Mouse (Mus musculus): ENCODE data around the gene Gm614. TPM values are rescaled to one million over a fixed set of nuclear protein-coding genes. Genes with fewer than 3 reads are reported as not detected.

Gm614 gene
- total RNA-seq (2021): not detected

- intact Hi-C loops (cut with DNase I): no loop called here
- no peak for DNase-seq (ENCODE audit: low spot score)
These were observed at the start of gene Gm614 for GRCm38 (mm10) chrX:101263892-101264291. Gene Gm614, minus strand, starts transcription at chrX:101263992.

DNA sequence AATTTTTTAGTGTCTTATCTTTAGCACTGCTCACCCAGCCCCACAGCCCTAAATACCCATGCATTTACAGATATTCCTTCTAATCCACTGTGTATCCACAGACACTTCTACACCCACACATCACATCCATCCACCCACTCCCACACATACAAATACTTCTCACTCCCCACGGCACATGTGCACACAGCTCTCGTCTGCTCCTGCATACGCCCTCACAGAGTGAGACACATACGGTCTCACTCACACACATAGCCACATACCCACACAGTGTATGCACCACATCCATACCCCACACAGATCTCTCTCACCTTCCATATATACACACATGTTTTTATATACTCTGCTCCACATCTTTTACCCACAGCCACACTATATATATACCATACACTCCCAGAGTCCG is 45.5 kb upstream of the Gm614 start:
- DNase-seq (ENCODE audit: low spot score): no peak
- intact Hi-C loops (cut with DNase I): no loop called here

DNA sequence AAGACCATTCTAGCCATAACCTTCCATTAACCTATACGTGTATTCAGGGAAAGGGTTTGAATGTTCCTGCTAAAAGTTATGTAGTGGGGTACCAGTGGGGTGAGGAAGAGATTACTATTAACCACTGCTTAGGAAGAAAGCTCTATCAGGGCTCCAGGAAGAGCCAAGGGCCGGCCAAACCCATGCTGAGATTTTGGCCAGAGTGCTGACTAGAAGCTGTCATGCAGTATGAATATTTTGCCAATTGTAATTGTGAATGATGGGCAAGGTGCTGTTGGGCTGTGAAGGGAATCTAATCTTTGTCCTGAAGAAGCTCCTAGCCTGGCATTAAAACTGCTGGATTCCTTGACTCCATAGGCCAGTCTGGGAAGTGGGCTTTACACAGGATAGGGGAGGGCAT is 40.9 kb upstream of the Gm614 start:
- intact Hi-C loops (cut with DNase I): no loop called here
- DNase-seq (ENCODE audit: low spot score): no peak

- no peak for DNase-seq (ENCODE audit: low spot score)
- intact Hi-C loops (cut with DNase I): no loop called here
These were observed 37.9 kb upstream of the Gm614 start for GRCm38 (mm10) chrX:101301654-101302053.

DNA sequence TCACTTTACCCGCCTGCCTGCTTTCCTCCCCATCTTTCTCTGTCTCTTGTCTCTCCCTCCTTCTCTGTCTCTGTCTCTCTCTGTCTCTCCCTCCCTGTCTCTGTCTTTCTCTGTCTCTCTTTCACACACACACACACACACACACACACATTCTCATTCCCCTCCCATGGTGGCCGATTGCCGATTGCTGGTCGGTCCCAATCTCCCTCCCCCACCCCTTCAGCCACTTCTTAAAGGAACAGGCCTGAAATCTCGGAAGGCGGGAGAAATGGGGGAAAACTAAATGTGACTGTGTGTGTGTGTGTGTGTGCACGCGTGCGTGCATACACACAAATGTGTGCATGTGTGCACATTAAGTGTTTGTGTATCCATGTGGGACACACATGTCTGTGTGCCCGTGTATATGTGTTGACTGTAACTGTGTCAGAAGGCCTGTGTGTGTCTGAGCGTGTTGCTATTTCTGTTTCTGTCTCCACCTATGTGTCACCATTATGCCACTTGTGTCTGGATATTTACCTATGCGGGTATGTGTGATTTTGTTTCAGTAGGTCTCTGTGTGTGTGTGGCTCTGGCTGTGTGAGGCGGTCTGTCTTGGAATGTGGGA is 36.7 kb upstream of the Gm614 start:
- intact Hi-C loops (cut with DNase I): no loop called here
- no peak for DNase-seq (ENCODE audit: low spot score)

DNA sequence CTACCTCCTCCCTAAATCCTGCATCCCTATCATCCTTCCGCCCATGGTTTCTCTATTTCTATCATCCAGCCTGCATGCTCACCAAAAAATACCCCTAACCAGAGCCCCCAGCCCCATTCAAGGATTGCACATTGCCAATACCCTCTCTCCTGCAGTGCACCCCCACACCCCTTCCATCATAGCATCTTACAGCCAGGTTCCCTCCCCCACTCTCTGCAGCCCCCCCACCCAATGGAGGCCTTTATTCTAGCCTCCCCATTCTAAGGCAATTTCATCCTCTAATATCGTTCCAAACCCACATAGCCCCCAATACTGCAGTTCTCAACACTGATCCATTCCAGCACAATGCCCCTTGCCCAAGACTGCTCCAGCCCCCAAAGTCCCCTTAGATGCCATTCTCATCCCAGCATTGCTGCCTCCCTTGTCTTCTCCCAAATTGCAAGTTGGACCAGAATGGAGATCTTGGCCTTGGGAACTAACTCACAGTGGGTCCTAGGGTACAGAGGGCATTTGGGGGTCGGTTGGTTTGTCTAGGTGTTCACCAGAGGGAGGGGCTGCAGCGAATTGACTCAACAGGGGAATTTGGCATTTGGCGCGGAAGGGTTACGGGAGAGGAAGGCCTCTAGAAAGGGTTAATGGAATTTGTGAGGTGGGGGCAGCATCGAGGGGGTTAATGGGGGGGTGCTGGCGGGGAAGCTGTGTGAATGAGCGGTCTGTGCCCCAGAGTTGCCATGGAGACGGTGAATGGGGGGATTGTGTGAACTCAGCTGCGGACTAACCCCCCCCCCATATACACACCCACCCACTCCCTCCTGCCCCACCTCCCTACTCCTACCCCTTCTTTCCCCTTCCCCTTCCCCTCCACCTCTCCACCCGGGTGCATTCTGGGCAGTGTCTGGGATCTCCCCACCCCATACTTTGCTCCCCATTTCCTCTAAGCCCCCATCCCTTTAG is 36.0 kb upstream of the Gm614 start:
- DNase-seq (ENCODE audit: low spot score): no peak
- intact Hi-C loops (cut with DNase I): no loop called here

DNA sequence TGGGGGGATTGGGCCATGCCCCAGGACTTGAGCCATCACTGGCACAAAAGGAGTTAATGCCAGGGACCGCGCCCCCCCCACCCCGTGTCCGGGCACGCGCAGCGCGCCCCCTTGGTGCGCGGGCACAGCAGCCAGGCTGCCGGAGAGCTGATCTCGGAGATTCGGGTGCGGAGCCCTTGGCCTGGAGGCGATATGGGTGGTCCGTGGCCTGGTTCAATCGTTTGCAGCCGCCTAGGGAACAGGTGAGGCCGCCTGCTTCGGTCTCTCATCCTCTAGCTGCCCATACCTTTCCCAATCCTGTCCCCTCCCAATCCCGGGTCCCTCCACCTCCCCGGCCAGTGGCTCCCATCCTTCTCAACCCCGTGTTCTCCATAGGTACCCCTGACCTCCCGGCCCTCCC is 35.3 kb upstream of the Gm614 start, which contains the start of gene Nlgn3:
TSS of gene Nlgn3 (plus strand) at position 114 of the 400 bp plus-strand sequence.
- intact Hi-C loops (cut with DNase I): no loop called here
- DNase-seq (ENCODE audit: low spot score): no peak

DNA sequence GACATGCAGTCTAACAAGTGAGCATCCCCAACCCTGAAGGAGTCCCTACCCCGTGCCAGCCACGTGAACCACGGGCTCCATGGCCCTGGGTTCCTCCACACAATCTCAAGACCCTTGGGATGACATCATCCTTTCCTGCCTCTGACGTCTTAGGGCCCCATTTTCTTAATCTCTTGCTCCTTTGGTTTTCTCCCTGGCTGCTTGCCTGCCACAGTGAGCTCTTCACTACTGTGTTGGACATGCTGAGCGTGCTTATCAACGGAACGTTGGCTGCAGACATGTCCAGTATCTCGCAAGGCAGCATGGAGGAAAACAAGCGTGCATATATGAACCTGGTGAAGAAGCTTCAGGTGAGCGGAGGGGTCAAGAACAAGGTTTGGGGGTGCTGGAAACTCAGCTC is 26.3 kb upstream of the Gm614 start:
- no peak for DNase-seq (ENCODE audit: low spot score)
- intact Hi-C loops (cut with DNase I): no loop called here

DNA sequence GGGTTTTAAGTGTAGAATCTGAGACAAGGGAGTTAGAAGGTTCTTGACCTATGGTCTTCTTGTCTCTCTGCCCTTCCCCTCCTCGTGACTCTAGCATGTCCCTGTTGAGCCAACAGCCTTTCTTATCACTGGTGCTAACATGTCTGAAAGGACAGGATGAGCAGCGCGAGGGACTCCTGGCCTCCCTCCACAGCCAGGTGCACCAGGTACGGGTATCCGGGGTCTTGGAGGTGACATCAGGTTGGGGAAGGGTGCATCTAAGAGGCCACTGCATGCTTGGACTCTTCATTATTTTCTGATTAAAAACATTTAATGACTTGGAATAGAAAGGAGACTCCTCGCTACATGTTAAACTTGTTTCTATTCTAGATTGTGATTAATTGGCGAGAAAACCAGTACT is 25.2 kb upstream of the Gm614 start:
- intact Hi-C loops (cut with DNase I): loop anchor here (5.0 kb wide), 1 partner anchor 157 kb away; no protein-coding TSS in a partner anchor
- no peak for DNase-seq (ENCODE audit: low spot score)

- intact Hi-C loops (cut with DNase I): loop anchor here (5.0 kb wide), 1 partner anchor 156 kb away; no protein-coding TSS in a partner anchor
- no peak for DNase-seq (ENCODE audit: low spot score)
These were observed 24.6 kb upstream of the Gm614 start for GRCm38 (mm10) chrX:101288432-101288831.

DNA sequence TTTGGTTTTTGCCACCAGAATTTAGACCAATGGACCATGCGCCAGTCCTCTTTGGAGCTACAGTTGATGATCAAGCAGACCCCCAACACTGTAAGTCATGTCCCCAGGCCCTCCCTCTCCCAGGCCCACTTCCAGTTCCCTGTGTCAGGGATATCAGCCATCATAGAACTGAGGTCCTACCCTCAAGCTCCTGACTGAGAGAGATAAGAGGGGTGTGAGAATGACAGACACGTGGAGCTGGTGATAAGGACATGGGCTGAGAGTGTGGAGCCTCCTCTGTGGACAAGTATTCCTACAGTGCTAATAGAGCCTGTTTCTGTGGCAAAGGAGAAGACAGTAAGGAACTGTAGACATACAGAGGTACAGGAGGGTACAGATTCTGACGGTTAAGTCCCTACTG is 23.8 kb upstream of the Gm614 start:
- intact Hi-C loops (cut with DNase I): loop anchor here (5.0 kb wide), 1 partner anchor 155 kb away; no protein-coding TSS in a partner anchor
- no peak for DNase-seq (ENCODE audit: low spot score)

- intact Hi-C loops (cut with DNase I): loop anchor here (5.0 kb wide), 1 partner anchor 154 kb away; no protein-coding TSS in a partner anchor
- no peak for DNase-seq (ENCODE audit: low spot score)
These were observed 22.3 kb upstream of the Gm614 start for GRCm38 (mm10) chrX:101285953-101286670.

- intact Hi-C loops (cut with DNase I): loop anchor here (5.0 kb wide), 1 partner anchor 153 kb away; no protein-coding TSS in a partner anchor
- peak; percentile 8 for DNase-seq (ENCODE audit: low spot score)
These were observed 21.7 kb upstream of the Gm614 start for GRCm38 (mm10) chrX:101285534-101285933.

GRCm38 (mm10) chrX:101282813-101283212 is 19.0 kb upstream of the Gm614 start:
- no peak for DNase-seq (ENCODE audit: low spot score)
- intact Hi-C loops (cut with DNase I): no loop called here

DNA sequence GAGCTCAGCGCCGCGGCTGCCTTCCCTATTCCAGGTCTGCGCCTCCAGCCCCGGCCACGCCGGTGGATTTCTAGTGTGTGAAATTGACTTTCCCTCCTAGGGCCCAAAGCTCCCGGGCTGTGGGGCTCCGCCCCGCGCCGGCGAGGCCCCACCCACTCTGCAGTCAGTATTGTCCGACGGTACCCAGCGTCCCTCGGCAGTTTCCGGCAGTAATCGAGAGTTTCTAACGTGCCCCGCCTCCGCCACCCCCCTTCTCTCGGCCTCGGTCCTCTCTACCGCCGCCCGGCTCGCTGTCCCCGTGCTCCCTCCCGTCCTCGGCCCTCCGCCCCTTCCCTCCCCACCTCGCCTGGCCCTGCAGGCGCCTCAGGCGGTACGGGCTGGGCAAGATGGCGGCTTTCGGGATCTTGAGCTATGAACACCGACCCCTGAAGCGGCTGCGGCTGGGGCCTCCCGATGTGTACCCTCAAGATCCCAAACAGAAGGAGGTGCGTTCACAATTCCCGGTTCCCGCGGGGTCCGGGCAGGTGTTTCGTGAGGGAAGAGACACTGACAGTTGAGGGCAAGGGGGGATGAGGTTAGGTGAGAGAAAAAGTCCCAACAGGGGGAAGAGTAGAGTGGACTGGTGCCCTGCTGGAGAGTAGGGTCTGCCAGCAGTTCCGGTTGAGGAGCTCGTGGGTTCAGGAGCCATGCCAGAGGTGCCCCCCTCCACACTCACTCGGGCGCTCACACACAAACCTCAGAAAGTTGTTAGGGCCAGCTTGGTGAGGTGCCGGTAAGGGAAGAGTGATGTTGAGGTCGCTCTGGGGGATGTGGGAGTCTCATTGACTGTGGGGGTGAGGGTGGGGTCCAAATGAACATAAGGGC is 10.3 kb upstream of the Gm614 start, which contains the start of gene Med12:
TSS of gene Med12 (plus strand) at position 156 of the 864 bp plus-strand sequence.
- peak; percentile 87 for DNase-seq (ENCODE audit: low spot score)
- intact Hi-C loops (cut with DNase I): loop anchor here (2.0 to 10.0 kb wide), 3 partner anchors 19 to 141 kb away; partner anchors contain the start of genes Foxo4 and Snx12

DNA sequence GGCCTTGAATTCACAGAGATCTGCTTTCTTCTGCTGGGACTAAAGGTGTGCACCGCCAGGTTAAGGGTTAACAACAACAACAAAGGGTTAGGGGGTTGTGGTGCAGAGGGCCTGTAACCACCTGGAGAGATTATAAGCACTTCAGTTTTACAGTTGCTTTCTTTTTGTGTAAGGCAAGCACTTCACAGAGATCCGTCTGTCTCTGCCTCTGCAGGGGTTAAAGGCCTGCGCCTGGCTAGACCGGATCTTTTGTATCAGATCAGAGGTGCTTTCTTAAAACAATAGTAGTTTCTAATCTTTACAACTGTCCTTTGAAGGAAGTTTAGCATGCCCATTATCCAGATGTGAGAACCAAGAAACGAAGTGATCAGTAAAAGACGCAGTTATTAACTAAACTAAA is 9.6 kb upstream of the Gm614 start:
- no peak for DNase-seq (ENCODE audit: low spot score)
- intact Hi-C loops (cut with DNase I): loop anchor here (2.0 to 10.0 kb wide), 3 partner anchors 19 to 141 kb away; partner anchors contain the start of genes Foxo4 and Snx12

- intact Hi-C loops (cut with DNase I): no loop called here
- no peak for DNase-seq (ENCODE audit: low spot score)
These were observed 4.9 kb upstream of the Gm614 start, which contains the start of gene Gm20489 for GRCm38 (mm10) chrX:101268755-101269124. Gene Gm20489, minus strand, starts transcription at chrX:101269023.

- intact Hi-C loops (cut with DNase I): no loop called here
- DNase-seq (ENCODE audit: low spot score): no peak
These were observed 4.4 kb upstream of the Gm614 start, which contains the start of gene Il2rg for GRCm38 (mm10) chrX:101268025-101268754. Gene Il2rg, minus strand, starts transcription at chrX:101268255.
